Mouse (Mus musculus) kidney, postnatal 25 days (tissue): ENCODE results near the gene Rap1gds1.

ENCODE experiments used
- DNase-seq, 2 experiments: peaks; one replicate each; pipeline ENCODE4 v3.0.0; 2021; ENCODE audit warnings: mixed read lengths in 2 of 2

Gene Rap1gds1

DNA sequence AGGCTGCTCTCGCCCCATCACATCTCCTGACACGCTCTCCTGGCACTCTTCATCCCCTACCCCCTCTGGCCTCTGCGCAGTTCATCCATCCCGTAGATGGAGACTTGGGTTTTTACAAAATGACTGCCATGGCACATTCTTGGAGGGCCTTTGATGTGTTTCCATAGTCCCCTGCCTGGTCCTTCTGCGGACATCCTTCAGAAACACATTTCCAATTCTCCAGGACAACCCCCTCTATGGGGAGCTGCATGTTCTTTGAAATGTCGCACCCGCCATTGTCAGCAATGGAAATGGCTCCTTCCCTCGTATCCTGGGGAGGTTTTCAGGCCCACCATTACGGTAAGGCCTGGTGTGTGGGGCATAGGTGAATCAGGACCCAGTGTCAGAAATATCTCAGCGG is 198.6 kb downstream of the Rap1gds1 start:
- DNase-seq, result no peak

DNA sequence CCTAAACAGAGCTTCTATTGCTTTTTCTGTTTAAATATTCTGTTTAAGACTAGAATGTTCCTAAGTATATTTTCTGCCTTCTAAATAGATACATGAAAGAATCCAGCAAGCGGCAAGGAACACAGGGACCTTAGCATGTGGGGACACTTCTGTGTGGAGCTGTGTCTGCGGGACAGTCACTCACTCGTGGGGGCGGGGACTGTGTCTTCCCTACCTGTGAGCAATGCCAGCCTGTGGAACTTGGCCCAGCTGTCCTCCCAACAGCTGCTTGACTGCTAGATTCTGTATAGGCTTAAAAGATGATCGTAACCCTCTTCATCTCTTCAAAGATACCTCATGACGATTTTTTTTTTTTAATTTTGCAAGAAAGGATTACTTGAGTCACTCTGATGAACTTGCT is 199.1 kb downstream of the Rap1gds1 start:
- DNase-seq, result no peak
